30 mouse cellular contexts compared by ENCODE assay signal in genomic region chrX:130533171-130534156, GRCm38 (mm10).
A peak's percentile ranks its signal among the peaks of the same experiment; 100 is the strongest.
DNase-seq lines count a peak whose midpoint lies in the region; ATAC-seq and TF ChIP-seq lines count a peak whose summit lies in the region.
"Had no signal": no experiment of that assay in that cellular context is flagged by ENCODE, and none has a peak within 500 bp of the region (broad histone marks: within the 10 kb centered on the region; RNA-seq: fewer than 3 reads in every experiment).

No protein-coding gene starts in this region.

- H3K27me3 ChIP-seq in forebrain, embryonic 14.5 days (replicated peaks; ENCODE audit: control insufficient read depth, insufficient read depth, low read length) = no peaks in the 10 kb centered on the region
- no peaks in the 10 kb centered on the region for H3K27me3 ChIP-seq in forebrain, embryonic 11.5 days (ENCODE audit: control insufficient read depth, insufficient read depth, low read length)
- H3K27me3 ChIP-seq in lung, embryonic 14.5 days (ENCODE audit: insufficient read depth, low read length) = no peaks in the 10 kb centered on the region
- H3K27me3 ChIP-seq in Patski = peaks cover 26% of the 10 kb centered on the region
- H3K27me3 ChIP-seq in forebrain, postnatal 0 days (ENCODE audit: insufficient read depth, low read length) = no peaks in the 10 kb centered on the region
- H3K27me3 ChIP-seq: CH12.LX; heart, embryonic 12.5 days; intestine, embryonic 15.5 days; liver, embryonic 13.5 days; midbrain, embryonic 12.5 days; neural tube, embryonic 15.5 days; stomach, embryonic 15.5 days had no signal

- H3K9me3 ChIP-seq in forebrain, embryonic 14.5 days (replicated peaks; ENCODE audit: control insufficient read depth, low read length) = no peaks in the 10 kb centered on the region
- H3K9me3 ChIP-seq in forebrain, embryonic 11.5 days (ENCODE audit: control insufficient read depth, low read length) = no peaks in the 10 kb centered on the region
- H3K9me3 ChIP-seq in lung, embryonic 14.5 days (ENCODE audit: low read depth, low read length) = no peaks in the 10 kb centered on the region
- no peaks in the 10 kb centered on the region for H3K9me3 ChIP-seq in forebrain, postnatal 0 days (ENCODE audit: low read length)
- H3K9me3 ChIP-seq: G1E; heart, embryonic 12.5 days; hindbrain, embryonic 10.5 days; intestine, embryonic 15.5 days; limb, embryonic 12.5 days; liver, embryonic 13.5 days; midbrain, embryonic 12.5 days; neural tube, embryonic 15.5 days; stomach, embryonic 15.5 days had no signal

- no peak for TF ChIP-seq POLR2A in lung, adult 2 months (IDR thresholded peaks at IDR 0.05; ENCODE audit: borderline replicate concordance, extremely low read depth, low read depth, low read length)

- 49% methylated on average over 9 of the region's 9 CpGs for WGBS in forebrain, embryonic 14.5 days
- 71% methylated on average over 9 of the region's 9 CpGs for WGBS in forebrain, embryonic 11.5 days
- 28% methylated on average over 9 of the region's 9 CpGs for WGBS in lung, embryonic 14.5 days
- 53% methylated on average over 9 of the region's 9 CpGs for WGBS in lung, adult 2 months
- 34% methylated on average over 9 of the region's 9 CpGs for WGBS in forebrain, postnatal 0 days

- no peak overlapping the region for H3K9ac ChIP-seq in forebrain, embryonic 14.5 days (ENCODE audit: low read length)
- no peak overlapping the region for H3K9ac ChIP-seq in forebrain, embryonic 11.5 days (ENCODE audit: low read length)
- H3K9ac ChIP-seq in lung, embryonic 14.5 days = no peak overlapping the region
- H3K9ac ChIP-seq in forebrain, postnatal 0 days = no peak overlapping the region
- H3K9ac ChIP-seq: heart, embryonic 12.5 days; intestine, embryonic 15.5 days; limb, embryonic 12.5 days; liver, embryonic 13.5 days; midbrain, embryonic 12.5 days; neural tube, embryonic 15.5 days; stomach, embryonic 15.5 days had no signal

- H3K4me1 ChIP-seq in forebrain, embryonic 14.5 days (ENCODE audit: control insufficient read depth, insufficient read depth, low read length) = no peaks in the 10 kb centered on the region
- no peaks in the 10 kb centered on the region for H3K4me1 ChIP-seq in forebrain, embryonic 11.5 days (replicated peaks; ENCODE audit: control insufficient read depth, insufficient read depth, low read length)
- H3K4me1 ChIP-seq in lung, embryonic 14.5 days (ENCODE audit: insufficient read depth) = no peaks in the 10 kb centered on the region
- H3K4me1 ChIP-seq in lung, adult 2 months (ENCODE audit: control insufficient read depth, insufficient read depth, low read length) = no peaks in the 10 kb centered on the region
- H3K4me1 ChIP-seq in forebrain, postnatal 0 days (ENCODE audit: insufficient read depth) = no peaks in the 10 kb centered on the region
- H3K4me1 ChIP-seq: heart, embryonic 12.5 days; hindbrain, embryonic 10.5 days; intestine, embryonic 15.5 days; limb, embryonic 12.5 days; liver, embryonic 13.5 days; midbrain, embryonic 12.5 days; neural tube, embryonic 15.5 days; stomach, embryonic 15.5 days had no signal

- H3K4me2 ChIP-seq in forebrain, embryonic 14.5 days (ENCODE audit: low read length) = no peak overlapping the region
- H3K4me2 ChIP-seq in forebrain, embryonic 11.5 days (ENCODE audit: low read depth, low read length, severe bottlenecking) = no peak overlapping the region
- H3K4me2 ChIP-seq in lung, embryonic 14.5 days = no peak overlapping the region
- no peak overlapping the region for H3K4me2 ChIP-seq in forebrain, postnatal 0 days (ENCODE audit: low read depth)
- H3K4me2 ChIP-seq: heart, embryonic 12.5 days; intestine, embryonic 15.5 days; limb, embryonic 12.5 days; liver, embryonic 13.5 days; midbrain, embryonic 12.5 days; neural tube, embryonic 15.5 days; stomach, embryonic 15.5 days had no signal

- no peak overlapping the region for H3K4me3 ChIP-seq in forebrain, embryonic 14.5 days (ENCODE audit: low read depth, low read length)
- H3K4me3 ChIP-seq in forebrain, embryonic 11.5 days (ENCODE audit: low read depth, low read length) = no peak overlapping the region
- H3K4me3 ChIP-seq in lung, embryonic 14.5 days (ENCODE audit: low read depth, low read length) = no peak overlapping the region
- H3K4me3 ChIP-seq in lung, adult 2 months (replicated peaks; ENCODE audit: extremely low read depth, low read depth, low read length) = no peak overlapping the region
- no peak overlapping the region for H3K4me3 ChIP-seq in forebrain, postnatal 0 days (ENCODE audit: low read depth, low read length)
- H3K4me3 ChIP-seq: heart, embryonic 12.5 days; hindbrain, embryonic 10.5 days; intestine, embryonic 15.5 days; layer of hippocampus, adult 2 months; limb, embryonic 12.5 days; liver, embryonic 13.5 days; midbrain, embryonic 12.5 days; neural tube, embryonic 15.5 days; stomach, embryonic 15.5 days had no signal

- POLR2A ChIA-PET in Patski (lab: Charles Lee) = interaction anchor here (1.0 kb wide), 1 partner anchor 12 kb away, joined by 3 read pairs; no protein-coding TSS in a partner anchor

- in situ Hi-C loops in Patski (cut with MboI; ENCODE audit: low pct_unique_long_range_greater_than_20kb) = no loop called here

- TF ChIP-seq CTCF in lung, embryonic 14.5 days (IDR thresholded peaks at IDR 0.05; ENCODE audit: low read depth) = no peak
- no peak for TF ChIP-seq CTCF in lung, adult 2 months (IDR thresholded peaks at IDR 0.05; ENCODE audit: insufficient read depth, low read length)
- TF ChIP-seq CTCF in Patski (IDR thresholded peaks at IDR 0.05) = no peak
- no peak for TF ChIP-seq CTCF in forebrain, postnatal 0 days (IDR thresholded peaks at IDR 0.05; ENCODE audit: low read depth)

- ATAC-seq in forebrain, embryonic 14.5 days = peak; percentile 87; the same call in 1 of the 2 replicates
- ATAC-seq in forebrain, embryonic 11.5 days (replicated peaks; ENCODE audit: low FRiP score) = no peak
- ATAC-seq in lung, embryonic 14.5 days (ENCODE audit: insufficient read depth) = peak; percentile 85; the same call in 1 of the 2 replicates
- ATAC-seq in Patski = peak; percentile 85
- ATAC-seq in forebrain, postnatal 0 days = peak; percentile 59; the same call in 1 of the 2 replicates
- no peak for ATAC-seq in granulocyte monocyte progenitor cell, adult 5-6 weeks (replicated peaks; ENCODE audit: poor library complexity, severe bottlenecking)
- ATAC-seq: hindbrain, embryonic 16.5 days; intestine, embryonic 15.5 days; lung, postnatal 0 days had no signal

- no peak overlapping the region for H3K27ac ChIP-seq in forebrain, embryonic 14.5 days (ENCODE audit: low read depth, low read length)
- no peak overlapping the region for H3K27ac ChIP-seq in forebrain, embryonic 11.5 days (ENCODE audit: low read depth, low read length)
- no peak overlapping the region for H3K27ac ChIP-seq in lung, embryonic 14.5 days (ENCODE audit: low read depth)
- H3K27ac ChIP-seq in forebrain, postnatal 0 days (ENCODE audit: low read depth, low read length) = no peak overlapping the region
- H3K27ac ChIP-seq: hindbrain, embryonic 10.5 days; intestine, embryonic 15.5 days; layer of hippocampus, adult 2 months; limb, embryonic 12.5 days; liver, embryonic 13.5 days; midbrain, embryonic 12.5 days; neural tube, embryonic 15.5 days; stomach, embryonic 15.5 days had no signal

- H3K36me3 ChIP-seq in forebrain, embryonic 14.5 days (ENCODE audit: control insufficient read depth, insufficient read depth, low read length) = no peaks in the 10 kb centered on the region
- H3K36me3 ChIP-seq in forebrain, embryonic 11.5 days (ENCODE audit: control insufficient read depth, insufficient read depth, low read length) = no peaks in the 10 kb centered on the region
- H3K36me3 ChIP-seq in lung, embryonic 14.5 days (ENCODE audit: insufficient read depth) = no peaks in the 10 kb centered on the region
- H3K36me3 ChIP-seq in forebrain, postnatal 0 days (ENCODE audit: insufficient read depth) = no peaks in the 10 kb centered on the region
- H3K36me3 ChIP-seq: G1E; heart, embryonic 12.5 days; hindbrain, embryonic 10.5 days; intestine, embryonic 15.5 days; limb, embryonic 12.5 days; liver, embryonic 13.5 days; midbrain, embryonic 12.5 days; neural tube, embryonic 15.5 days; stomach, embryonic 15.5 days had no signal

- CTCF ChIA-PET in Patski (lab: Charles Lee) = interaction anchor here (2.4 kb wide), 1 partner anchor 12 kb away, joined by 7 read pairs; no protein-coding TSS in a partner anchor

- DNase-seq in forebrain, embryonic 14.5 days (ENCODE audit: low spot score) = peak; percentile 59
- DNase-seq in forebrain, embryonic 11.5 days (ENCODE audit: low spot score) = no peak
- DNase-seq in lung, embryonic 14.5 days = peak; percentile 51
- DNase-seq in lung, adult 2 months = no peak
- peak; percentile 22 for DNase-seq in Patski (ENCODE audit: low read depth, low spot score)
- DNase-seq in forebrain, postnatal 0 days = peak; percentile 10
- no peak for DNase-seq in ovary, adult 18-20 months (ENCODE audit: low spot score)
- DNase-seq: adrenal gland, postnatal 14 days; B cell, adult 2 months; cerebellum, adult 9-10 months; gastrocnemius, postnatal 10 days; heart, adult 11 months; heart, postnatal 10 days; kidney, adult 8-10 months; layer of hippocampus, postnatal 36 days; liver, embryonic 13.5 days; thymus, postnatal 36 days had no signal

Comparison
In these comparisons a context has a peak if more than half of its experiments do, and no peak if none do; other contexts are left out.
1. ATAC-seq: peak in forebrain, embryonic 14.5 days (single experiment), lung, embryonic 14.5 days (single experiment), Patski (single experiment) and forebrain, postnatal 0 days (single experiment); none in forebrain, embryonic 11.5 days (single experiment) and granulocyte monocyte progenitor cell, adult 5-6 weeks (single experiment).
2. DNase-seq: peak in forebrain, embryonic 14.5 days (single experiment), lung, embryonic 14.5 days (single experiment), Patski (single experiment) and forebrain, postnatal 0 days (single experiment); none in forebrain, embryonic 11.5 days (single experiment), lung, adult 2 months (single experiment) and ovary, adult 18-20 months (single experiment).